Mouse (Mus musculus): Measurements from ENCODE around the gene A630089N07Rik. TPM values are rescaled to one million over a fixed set of nuclear protein-coding genes. Genes with fewer than 3 reads are reported as not detected.
"Not testable (repeated sequence)": the region's sequence is repeated elsewhere in the genome, so short reads cannot be mapped to it uniquely, and the experiment has no call there.

A630089N07Rik gene
- 10.3 and 13.2 TPM in 2 replicates for polyA plus RNA-seq (2015; fragmentation: Nextera tagmentation; extraction: Ambion mirVana)

GRCm38 (mm10) chr16:98081889-98082818 is at the start of gene A630089N07Rik:
A630089N07Rik (minus strand) TSS chr16:98082450.
- under 1% methylated on average over 25 of the region's 25 CpGs for WGBS (ENCODE audit: insufficient replicate concordance)
- peak within 1 kb of the TSS; percentile 84 for H3K9ac ChIP-seq
- peak within 1 kb of the TSS; percentile 74 for H3K4me3 ChIP-seq (replicated peaks)
- not testable (repeated sequence) for H3K36me3 ChIP-seq; H3K9me3 ChIP-seq (replicated peaks); H3K27me3 ChIP-seq
- H3K4me1 ChIP-seq (replicated peaks): peaks cover 20% of the 10 kb centered on the region
- DNase-seq (peak; percentile 78), ATAC-seq (ENCODE audit: low read depth) (peak; percentile 94)
- H3K4me2 ChIP-seq: peak within 1 kb of the TSS; percentile 78
- peak within 1 kb of the TSS; percentile 86 for H3K27ac ChIP-seq

GRCm38 (mm10) chr16:98107109-98107508 is 24.9 kb upstream of the A630089N07Rik start:
- WGBS (ENCODE audit: insufficient replicate concordance): 90% methylated on average over 11 of the region's 11 CpGs

GRCm38 (mm10) chr16:98081550-98081888 is 731 bp downstream of the A630089N07Rik start:
- Histone ChIP-seq H3K9ac (peak overlapping the region; percentile 84), H3K4me3 (replicated peaks) (peak overlapping the region; percentile 74), H3K36me3 (peaks cover 13% of the 10 kb centered on the region; the same call in 1 of the 2 replicates), H3K4me1 (replicated peaks) (peaks cover 20% of the 10 kb centered on the region), H3K27ac (0 out of 2 replicates have a peak overlapping the region, but pooled peaks have one; percentile 86), H3K4me2 (peak overlapping the region; percentile 78)
- not testable (repeated sequence) for H3K9me3 ChIP-seq (replicated peaks); H3K27me3 ChIP-seq; DNase-seq
- peak; percentile 4; the same call in 1 of the 2 replicates for ATAC-seq (ENCODE audit: low read depth)
- WGBS (ENCODE audit: insufficient replicate concordance): under 1% methylated on average over 9 of the region's 9 CpGs

More at GRCm38 (mm10) chr16:98107109-98107508, 24.9 kb upstream of the A630089N07Rik start:
- Histone ChIP-seq H3K9ac (no peak overlapping the region), H3K36me3 (no peaks in the 10 kb centered on the region), H3K27ac (no peak overlapping the region), H3K4me2 (no peak overlapping the region), H3K27me3 (no peaks in the 10 kb centered on the region), H3K4me3 (replicated peaks) (no peak overlapping the region), H3K9me3 (replicated peaks) (no peaks in the 10 kb centered on the region), H3K4me1 (replicated peaks) (no peaks in the 10 kb centered on the region)
- ATAC-seq (ENCODE audit: low read depth) (no peak), DNase-seq (no peak)

GRCm38 (mm10) chr16:98081140-98081539 is 1.1 kb downstream of the A630089N07Rik start:
- DNase-seq: not testable (repeated sequence)
- H3K9ac ChIP-seq: peak overlapping the region; percentile 84

GRCm38 (mm10) chr16:98079382-98079781 is 2.9 kb downstream of the A630089N07Rik start:
- H3K4me1 ChIP-seq (replicated peaks): peaks cover 20% of the 10 kb centered on the region
- not testable (repeated sequence) for H3K9ac ChIP-seq; DNase-seq; H3K4me2 ChIP-seq; H3K27me3 ChIP-seq; H3K27ac ChIP-seq; H3K9me3 ChIP-seq (replicated peaks); ATAC-seq (ENCODE audit: low read depth); H3K4me3 ChIP-seq (replicated peaks)
- peaks cover 23% of the 10 kb centered on the region for H3K36me3 ChIP-seq
- 85% methylated on average over 3 of the region's 3 CpGs for WGBS (ENCODE audit: insufficient replicate concordance)

More at GRCm38 (mm10) chr16:98081140-98081539, 1.1 kb downstream of the A630089N07Rik start:
- not testable (repeated sequence) for ATAC-seq (ENCODE audit: low read depth); H3K27me3 ChIP-seq; H3K9me3 ChIP-seq (replicated peaks); H3K27ac ChIP-seq
- Histone ChIP-seq H3K4me2 (peak overlapping the region; percentile 78), H3K4me1 (replicated peaks) (peaks cover 20% of the 10 kb centered on the region), H3K4me3 (replicated peaks) (peak overlapping the region; percentile 74), H3K36me3 (peaks cover 13% of the 10 kb centered on the region; the same call in 1 of the 2 replicates)
- WGBS (ENCODE audit: insufficient replicate concordance): 58% methylated on average over 1 of the region's 1 CpGs

- no peak overlapping the region for H3K4me3 ChIP-seq (replicated peaks)
- no peak overlapping the region for H3K27ac ChIP-seq
- ATAC-seq (ENCODE audit: low read depth) (no peak), DNase-seq (no peak)
- no peak overlapping the region for H3K4me2 ChIP-seq
- WGBS (ENCODE audit: insufficient replicate concordance): 66% methylated on average over 2 of the region's 2 CpGs
- no peaks in the 10 kb centered on the region for H3K4me1 ChIP-seq (replicated peaks)
- H3K36me3 ChIP-seq: peaks cover 14% of the 10 kb centered on the region
- H3K9me3 ChIP-seq (replicated peaks): no peaks in the 10 kb centered on the region
- no peaks in the 10 kb centered on the region for H3K27me3 ChIP-seq
- no peak overlapping the region for H3K9ac ChIP-seq
Measured at GRCm38 (mm10) chr16:98041676-98042075, 40.6 kb downstream of the A630089N07Rik start.

- not testable (repeated sequence) for H3K27me3 ChIP-seq; H3K4me1 ChIP-seq (replicated peaks); H3K9me3 ChIP-seq (replicated peaks); ATAC-seq (ENCODE audit: low read depth); H3K4me2 ChIP-seq; H3K9ac ChIP-seq; DNase-seq; H3K27ac ChIP-seq; H3K4me3 ChIP-seq (replicated peaks); H3K36me3 ChIP-seq
- 86% methylated on average over 2 of the region's 2 CpGs for WGBS (ENCODE audit: insufficient replicate concordance)
Measured at GRCm38 (mm10) chr16:98034971-98035370, 47.3 kb downstream of the A630089N07Rik start.

GRCm38 (mm10) chr16:98026186-98026585 is 56.1 kb downstream of the A630089N07Rik start:
- H3K9me3 ChIP-seq (replicated peaks); H3K27me3 ChIP-seq; DNase-seq; H3K27ac ChIP-seq; H3K4me2 ChIP-seq; H3K9ac ChIP-seq; H3K4me3 ChIP-seq (replicated peaks); H3K4me1 ChIP-seq (replicated peaks); ATAC-seq (ENCODE audit: low read depth); H3K36me3 ChIP-seq: not testable (repeated sequence)
- WGBS (ENCODE audit: insufficient replicate concordance): 76% methylated on average over 8 of the region's 8 CpGs

- H3K9me3 ChIP-seq (replicated peaks): 0 out of 2 replicates have a peak, but pooled peaks cover 8% of the 10 kb centered on the region
- no peak overlapping the region for H3K4me3 ChIP-seq (replicated peaks)
- H3K4me1 ChIP-seq (replicated peaks): no peaks in the 10 kb centered on the region
- ATAC-seq (ENCODE audit: low read depth): no peak
- WGBS (ENCODE audit: insufficient replicate concordance): 54% methylated on average over 2 of the region's 2 CpGs
- no peak overlapping the region for H3K4me2 ChIP-seq
- DNase-seq: no peak
- H3K27me3 ChIP-seq: no peaks in the 10 kb centered on the region
- H3K9ac ChIP-seq: no peak overlapping the region
- H3K36me3 ChIP-seq: peaks cover 25% of the 10 kb centered on the region
- H3K27ac ChIP-seq: no peak overlapping the region
Measured at GRCm38 (mm10) chr16:98022657-98023345, 59.4 kb downstream of the A630089N07Rik start.

GRCm38 (mm10) chr16:98022081-98022480 is 60.2 kb downstream of the A630089N07Rik start:
- no peak for DNase-seq
- WGBS (ENCODE audit: insufficient replicate concordance): 66% methylated on average over 3 of the region's 3 CpGs
- H3K9me3 ChIP-seq (replicated peaks): 0 out of 2 replicates have a peak, but pooled peaks cover 8% of the 10 kb centered on the region

GRCm38 (mm10) chr16:97997383-97997731 is 84.9 kb downstream of the A630089N07Rik start:
- H3K9me3 ChIP-seq (replicated peaks); H3K27me3 ChIP-seq; DNase-seq: not testable (repeated sequence)
- H3K36me3 ChIP-seq: peaks cover 28% of the 10 kb centered on the region
- peak overlapping the region; percentile 80 for H3K27ac ChIP-seq
- WGBS (ENCODE audit: insufficient replicate concordance): 0% methylated on average over 8 of the region's 8 CpGs
- H3K4me1 ChIP-seq (replicated peaks): peaks cover 30% of the 10 kb centered on the region
- ATAC-seq (ENCODE audit: low read depth): peak; percentile 40
- H3K9ac ChIP-seq: peak overlapping the region; percentile 73
- peak overlapping the region; percentile 78 for H3K4me2 ChIP-seq
- H3K4me3 ChIP-seq (replicated peaks): peak overlapping the region; percentile 73

More at GRCm38 (mm10) chr16:98022081-98022480, 60.2 kb downstream of the A630089N07Rik start:
- no peak overlapping the region for H3K4me2 ChIP-seq
- no peak for ATAC-seq (ENCODE audit: low read depth)
- H3K36me3 ChIP-seq: peaks cover 32% of the 10 kb centered on the region
- H3K27me3 ChIP-seq: no peaks in the 10 kb centered on the region
- H3K9ac ChIP-seq: no peak overlapping the region
- no peak overlapping the region for H3K4me3 ChIP-seq (replicated peaks)
- H3K4me1 ChIP-seq (replicated peaks): no peaks in the 10 kb centered on the region
- H3K27ac ChIP-seq: no peak overlapping the region
